Mouse (Mus musculus): ENCODE measurements around the gene Zbtb4. TPM values are rescaled to one million over a fixed set of nuclear protein-coding genes. Genes with fewer than 3 reads are reported as not detected.

Gene Zbtb4
- polyA plus RNA-seq, 1 experiment = 35.6 TPM

- H3K4me1 ChIP-seq (replicated peaks; ENCODE audit: control insufficient read depth, insufficient read depth, low read length) = peaks cover 2% of the 10 kb centered on the region
- no peak for TF ChIP-seq CTCF (IDR thresholded peaks at IDR 0.05; ENCODE audit: borderline replicate concordance, control insufficient read depth, extremely low read depth, insufficient read depth, low read length, poor library complexity)
- no peak for TF ChIP-seq POLR2A (IDR thresholded peaks at IDR 0.05; ENCODE audit: control insufficient read depth, extremely low read depth, insufficient read depth, low read length, poor library complexity)
- no peaks in the 10 kb centered on the region for H3K36me3 ChIP-seq (ENCODE audit: control insufficient read depth, insufficient read depth, low read length)
- peak within 1 kb of the TSS; percentile 76 for H3K4me3 ChIP-seq (ENCODE audit: control insufficient read depth, insufficient read depth, low read length)
- 3% methylated on average over 52 of the region's 52 CpGs for WGBS
- H3K27me3 ChIP-seq (ENCODE audit: control insufficient read depth, insufficient read depth, low read length) = no peaks in the 10 kb centered on the region; the same call in 1 of the 2 replicates
- peak; percentile 94 for DNase-seq
- H3K27ac ChIP-seq (ENCODE audit: control insufficient read depth, insufficient read depth, low read length) = no peak within 1 kb of the TSS
Measured at GRCm38 (mm10) chr11:69795168-69795982, 29.7 kb downstream of the Zbtb4 start, which contains the start of gene Chrnb1. Gene Chrnb1 (minus strand): TSS chr11:69795943.

GRCm38 (mm10) chr11:69795983-69796435 lies 30.3 kb downstream of the Zbtb4 start:
- H3K36me3 ChIP-seq (ENCODE audit: control insufficient read depth, insufficient read depth, low read length) = no peaks in the 10 kb centered on the region
- peak overlapping the region; percentile 76 for H3K4me3 ChIP-seq (ENCODE audit: control insufficient read depth, insufficient read depth, low read length)
- no peak overlapping the region for H3K27ac ChIP-seq (ENCODE audit: control insufficient read depth, insufficient read depth, low read length)
- peaks cover 9% of the 10 kb centered on the region for H3K4me1 ChIP-seq (replicated peaks; ENCODE audit: control insufficient read depth, insufficient read depth, low read length)
- TF ChIP-seq POLR2A (IDR thresholded peaks at IDR 0.05; ENCODE audit: control insufficient read depth, extremely low read depth, insufficient read depth, low read length, poor library complexity) (no peak), CTCF (IDR thresholded peaks at IDR 0.05; ENCODE audit: borderline replicate concordance, control insufficient read depth, extremely low read depth, insufficient read depth, low read length, poor library complexity) (no peak)
- H3K27me3 ChIP-seq (ENCODE audit: control insufficient read depth, insufficient read depth, low read length) = peaks cover 5% of the 10 kb centered on the region; the same call in 1 of the 2 replicates
- DNase-seq = no peak
- WGBS = 7% methylated on average over 13 of the region's 13 CpGs

DNA sequence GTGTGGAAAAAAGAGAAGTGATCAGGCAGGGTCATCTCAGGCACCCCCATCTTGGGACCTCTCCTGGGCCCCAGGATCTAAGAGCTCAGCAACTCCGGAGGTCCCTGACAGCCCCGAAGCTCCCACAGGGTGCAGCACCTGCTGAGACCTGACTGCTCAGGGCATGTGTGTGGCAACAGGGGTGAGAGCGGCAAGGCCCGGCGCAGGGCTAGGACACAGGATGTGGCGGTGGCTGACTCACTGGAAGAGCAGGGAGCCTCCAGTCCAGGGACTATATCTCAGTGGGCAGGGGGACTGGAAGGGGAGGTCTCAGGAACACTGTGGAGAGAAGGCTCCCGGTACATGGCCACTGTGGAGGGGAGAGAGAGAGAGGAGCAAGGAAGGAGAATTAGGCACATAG lies 32.2 kb downstream of the Zbtb4 start:
- no peak for DNase-seq
- no peaks in the 10 kb centered on the region for H3K36me3 ChIP-seq (ENCODE audit: control insufficient read depth, insufficient read depth, low read length)
- no peak overlapping the region for H3K27ac ChIP-seq (ENCODE audit: control insufficient read depth, insufficient read depth, low read length)
- H3K4me1 ChIP-seq (replicated peaks; ENCODE audit: control insufficient read depth, insufficient read depth, low read length) = peaks cover 24% of the 10 kb centered on the region
- H3K27me3 ChIP-seq (ENCODE audit: control insufficient read depth, insufficient read depth, low read length) = peaks cover 18% of the 10 kb centered on the region; the same call in 1 of the 2 replicates
- H3K4me3 ChIP-seq (ENCODE audit: control insufficient read depth, insufficient read depth, low read length) = no peak overlapping the region
- TF ChIP-seq POLR2A (IDR thresholded peaks at IDR 0.05; ENCODE audit: control insufficient read depth, extremely low read depth, insufficient read depth, low read length, poor library complexity) = no peak
- no peak for TF ChIP-seq CTCF (IDR thresholded peaks at IDR 0.05; ENCODE audit: borderline replicate concordance, control insufficient read depth, extremely low read depth, insufficient read depth, low read length, poor library complexity)
- 89% methylated on average over 7 of the region's 7 CpGs for WGBS

- no peaks in the 10 kb centered on the region for H3K36me3 ChIP-seq (ENCODE audit: control insufficient read depth, insufficient read depth, low read length)
- TF ChIP-seq CTCF (IDR thresholded peaks at IDR 0.05; ENCODE audit: borderline replicate concordance, control insufficient read depth, extremely low read depth, insufficient read depth, low read length, poor library complexity) (no peak), POLR2A (IDR thresholded peaks at IDR 0.05; ENCODE audit: control insufficient read depth, extremely low read depth, insufficient read depth, low read length, poor library complexity) (no peak)
- 34% methylated on average over 11 of the region's 12 CpGs for WGBS
- H3K4me3 ChIP-seq (ENCODE audit: control insufficient read depth, insufficient read depth, low read length) = no peak overlapping the region
- peaks cover 36% of the 10 kb centered on the region for H3K4me1 ChIP-seq (replicated peaks; ENCODE audit: control insufficient read depth, insufficient read depth, low read length)
- peaks cover 20% of the 10 kb centered on the region; the same call in 1 of the 2 replicates for H3K27me3 ChIP-seq (ENCODE audit: control insufficient read depth, insufficient read depth, low read length)
- no peak for DNase-seq
- H3K27ac ChIP-seq (ENCODE audit: control insufficient read depth, insufficient read depth, low read length) = no peak overlapping the region
Measured at GRCm38 (mm10) chr11:69799394-69800137, 33.9 kb downstream of the Zbtb4 start.

DNA sequence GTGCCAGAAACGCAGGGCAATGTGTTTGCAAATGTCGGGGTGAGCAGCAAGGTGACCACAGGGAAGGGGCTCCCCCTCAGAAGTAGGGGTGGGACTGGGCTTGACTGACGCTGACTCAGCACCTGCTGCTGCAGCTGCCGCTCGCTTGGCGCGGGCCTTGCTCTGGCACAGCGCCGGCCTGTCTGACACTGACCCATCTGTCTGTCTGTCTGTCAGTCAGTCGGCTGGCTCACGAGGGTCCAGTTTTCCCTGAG lies 34.4 kb downstream of the Zbtb4 start:
- H3K36me3 ChIP-seq (ENCODE audit: control insufficient read depth, insufficient read depth, low read length) = no peaks in the 10 kb centered on the region
- no peak overlapping the region for H3K4me3 ChIP-seq (ENCODE audit: control insufficient read depth, insufficient read depth, low read length)
- 4% methylated on average over 11 of the region's 11 CpGs for WGBS
- no peak overlapping the region for H3K27ac ChIP-seq (ENCODE audit: control insufficient read depth, insufficient read depth, low read length)
- peaks cover 36% of the 10 kb centered on the region for H3K4me1 ChIP-seq (replicated peaks; ENCODE audit: control insufficient read depth, insufficient read depth, low read length)
- no peak for DNase-seq
- TF ChIP-seq POLR2A (IDR thresholded peaks at IDR 0.05; ENCODE audit: control insufficient read depth, extremely low read depth, insufficient read depth, low read length, poor library complexity) = no peak
- no peak for TF ChIP-seq CTCF (IDR thresholded peaks at IDR 0.05; ENCODE audit: borderline replicate concordance, control insufficient read depth, extremely low read depth, insufficient read depth, low read length, poor library complexity)
- peaks cover 20% of the 10 kb centered on the region; the same call in 1 of the 2 replicates for H3K27me3 ChIP-seq (ENCODE audit: control insufficient read depth, insufficient read depth, low read length)

DNA sequence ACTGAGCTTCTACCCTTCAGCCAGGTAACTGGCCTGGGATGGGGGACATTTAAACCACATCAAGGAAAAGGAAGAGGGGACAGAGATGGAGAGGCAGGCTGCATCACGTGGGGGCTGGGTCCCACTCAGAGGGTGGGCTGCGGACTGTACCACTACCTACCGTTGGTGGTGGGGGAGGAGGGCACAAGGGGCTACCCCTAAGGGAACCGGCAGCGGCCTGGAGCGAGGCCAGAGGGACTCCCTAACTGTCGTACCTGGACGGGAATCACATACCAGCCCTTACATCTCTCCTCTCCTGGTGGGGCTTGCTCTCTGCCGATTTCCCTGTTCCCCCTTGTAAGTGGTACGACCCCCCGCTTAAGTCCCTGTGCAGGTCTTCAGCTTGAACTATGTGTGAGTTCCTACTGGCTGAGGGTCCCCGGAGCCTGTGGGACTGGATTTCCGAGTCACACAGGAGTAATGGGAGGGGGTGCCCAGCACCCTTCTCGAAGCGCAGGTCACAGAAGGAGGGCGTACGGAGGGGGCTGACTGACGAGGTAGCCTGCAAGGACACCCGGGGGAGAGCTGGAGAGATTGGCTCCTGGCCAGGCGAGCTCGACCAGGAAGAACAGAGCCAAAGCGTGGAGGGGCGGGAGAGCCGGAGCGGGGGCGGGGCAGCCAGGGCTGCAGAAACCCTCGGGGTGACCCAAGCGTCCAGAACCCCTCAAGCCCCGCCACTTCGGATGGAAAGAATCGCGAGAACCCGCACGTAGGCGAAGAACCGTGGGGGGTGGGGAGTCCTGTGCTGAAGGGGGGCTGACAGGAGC lies 34.9 kb downstream of the Zbtb4 start:
- Histone ChIP-seq H3K4me1 (replicated peaks; ENCODE audit: control insufficient read depth, insufficient read depth, low read length) (peaks cover 36% of the 10 kb centered on the region), H3K27me3 (ENCODE audit: control insufficient read depth, insufficient read depth, low read length) (peaks cover 20% of the 10 kb centered on the region; the same call in 1 of the 2 replicates), H3K4me3 (ENCODE audit: control insufficient read depth, insufficient read depth, low read length) (no peak overlapping the region), H3K27ac (ENCODE audit: control insufficient read depth, insufficient read depth, low read length) (no peak overlapping the region), H3K36me3 (ENCODE audit: control insufficient read depth, insufficient read depth, low read length) (no peaks in the 10 kb centered on the region)
- no peak for TF ChIP-seq CTCF (IDR thresholded peaks at IDR 0.05; ENCODE audit: borderline replicate concordance, control insufficient read depth, extremely low read depth, insufficient read depth, low read length, poor library complexity)
- TF ChIP-seq POLR2A (IDR thresholded peaks at IDR 0.05; ENCODE audit: control insufficient read depth, extremely low read depth, insufficient read depth, low read length, poor library complexity) = no peak
- WGBS = 1% methylated on average over 36 of the region's 36 CpGs
- DNase-seq = no peak

All from thymus, adult 2 months (tissue).